Mouse (Mus musculus): Measurements from ENCODE around the gene Etl4. TPM values are rescaled to one million over a fixed set of nuclear protein-coding genes. Genes with fewer than 3 reads are reported as not detected.

The Etl4 gene
- polyA plus RNA-seq, 1 experiment from 2014 or later = 3.8 TPM

GRCm38 (mm10) chr2:20037671-20038070, 128.1 kb downstream of the Etl4 start:
- H3K4me3 ChIP-seq (replicated peaks) = no peak overlapping the region
- no peak overlapping the region for H3K9ac ChIP-seq (replicated peaks)
- no peak overlapping the region for H3K27ac ChIP-seq
- no peaks in the 10 kb centered on the region for H3K36me3 ChIP-seq
- 88% methylated on average over 4 of the region's 4 CpGs for WGBS
- no peaks in the 10 kb centered on the region for H3K27me3 ChIP-seq
- H3K4me2 ChIP-seq (replicated peaks) = no peak overlapping the region
- no peaks in the 10 kb centered on the region for H3K9me3 ChIP-seq
- H3K4me1 ChIP-seq (replicated peaks) = no peaks in the 10 kb centered on the region
- no peak for ATAC-seq

- ATAC-seq = no peak
These were observed 162.8 kb downstream of the Etl4 start for GRCm38 (mm10) chr2:20072377-20072776.

GRCm38 (mm10) chr2:20076118-20076796, 166.7 kb downstream of the Etl4 start:
- no peak overlapping the region for H3K4me3 ChIP-seq (replicated peaks)
- WGBS = 88% methylated on average over 4 of the region's 4 CpGs
- no peak for ATAC-seq
- H3K9ac ChIP-seq (replicated peaks) = no peak overlapping the region
- no peaks in the 10 kb centered on the region for H3K36me3 ChIP-seq
- H3K4me2 ChIP-seq (replicated peaks) = no peak overlapping the region
- H3K27ac ChIP-seq = no peak overlapping the region
- H3K9me3 ChIP-seq = no peaks in the 10 kb centered on the region
- H3K4me1 ChIP-seq (replicated peaks) = no peaks in the 10 kb centered on the region
- H3K27me3 ChIP-seq = no peaks in the 10 kb centered on the region

More at GRCm38 (mm10) chr2:20072377-20072776, 162.8 kb downstream of the Etl4 start:
- WGBS = 56% methylated on average over 9 of the region's 9 CpGs
- Histone ChIP-seq H3K9ac (replicated peaks) (no peak overlapping the region), H3K4me3 (replicated peaks) (no peak overlapping the region), H3K9me3 (no peaks in the 10 kb centered on the region), H3K4me1 (replicated peaks) (no peaks in the 10 kb centered on the region), H3K27ac (no peak overlapping the region), H3K27me3 (no peaks in the 10 kb centered on the region), H3K4me2 (replicated peaks) (no peak overlapping the region), H3K36me3 (no peaks in the 10 kb centered on the region)

- Histone ChIP-seq H3K27me3 (no peaks in the 10 kb centered on the region), H3K4me2 (replicated peaks) (no peak overlapping the region), H3K4me1 (replicated peaks) (no peaks in the 10 kb centered on the region), H3K36me3 (no peaks in the 10 kb centered on the region), H3K27ac (no peak overlapping the region), H3K9me3 (no peaks in the 10 kb centered on the region), H3K4me3 (replicated peaks) (no peak overlapping the region), H3K9ac (replicated peaks) (no peak overlapping the region)
- ATAC-seq = no peak
- WGBS = 86% methylated on average over 4 of the region's 4 CpGs
These were observed 175.2 kb downstream of the Etl4 start for GRCm38 (mm10) chr2:20084781-20085180.

GRCm38 (mm10) chr2:20105456-20105855, 195.9 kb downstream of the Etl4 start:
- Histone ChIP-seq H3K4me1 (replicated peaks) (no peaks in the 10 kb centered on the region), H3K27me3 (no peaks in the 10 kb centered on the region), H3K4me2 (replicated peaks) (no peak overlapping the region), H3K4me3 (replicated peaks) (no peak overlapping the region), H3K36me3 (no peaks in the 10 kb centered on the region), H3K27ac (no peak overlapping the region), H3K9me3 (no peaks in the 10 kb centered on the region), H3K9ac (replicated peaks) (no peak overlapping the region)
- no peak for ATAC-seq
- 94% methylated on average over 1 of the region's 1 CpGs for WGBS

- H3K36me3 ChIP-seq = no peaks in the 10 kb centered on the region
- H3K4me3 ChIP-seq (replicated peaks) = no peak overlapping the region
- H3K4me2 ChIP-seq (replicated peaks) = no peak overlapping the region
- H3K27ac ChIP-seq = no peak overlapping the region
- H3K9me3 ChIP-seq = no peaks in the 10 kb centered on the region
- no peak overlapping the region for H3K9ac ChIP-seq (replicated peaks)
- no peaks in the 10 kb centered on the region for H3K4me1 ChIP-seq (replicated peaks)
- H3K27me3 ChIP-seq = no peaks in the 10 kb centered on the region
- no peak for ATAC-seq
These were observed 202.1 kb downstream of the Etl4 start for GRCm38 (mm10) chr2:20111703-20112102.

- no peaks in the 10 kb centered on the region for H3K4me1 ChIP-seq (replicated peaks)
- H3K4me3 ChIP-seq (replicated peaks) = no peak overlapping the region
- H3K36me3 ChIP-seq = no peaks in the 10 kb centered on the region
- no peaks in the 10 kb centered on the region for H3K9me3 ChIP-seq
- H3K27ac ChIP-seq = no peak overlapping the region
- no peak overlapping the region for H3K9ac ChIP-seq (replicated peaks)
- H3K4me2 ChIP-seq (replicated peaks) = no peak overlapping the region
- no peaks in the 10 kb centered on the region for H3K27me3 ChIP-seq
- no peak for ATAC-seq
These were observed 216.3 kb downstream of the Etl4 start for GRCm38 (mm10) chr2:20125914-20126313.

GRCm38 (mm10) chr2:20131792-20132191, 222.2 kb downstream of the Etl4 start:
- WGBS = 33% methylated on average over 2 of the region's 2 CpGs
- H3K4me1 ChIP-seq (replicated peaks) = no peaks in the 10 kb centered on the region
- ATAC-seq = no peak
- H3K9me3 ChIP-seq = no peaks in the 10 kb centered on the region
- no peak overlapping the region for H3K4me2 ChIP-seq (replicated peaks)
- no peaks in the 10 kb centered on the region for H3K27me3 ChIP-seq
- no peaks in the 10 kb centered on the region for H3K36me3 ChIP-seq
- no peak overlapping the region for H3K9ac ChIP-seq (replicated peaks)
- no peak overlapping the region for H3K27ac ChIP-seq
- H3K4me3 ChIP-seq (replicated peaks) = no peak overlapping the region

GRCm38 (mm10) chr2:20138426-20138825, 228.8 kb downstream of the Etl4 start:
- Histone ChIP-seq H3K36me3 (no peaks in the 10 kb centered on the region), H3K9ac (replicated peaks) (no peak overlapping the region), H3K9me3 (no peaks in the 10 kb centered on the region), H3K27ac (no peak overlapping the region), H3K4me1 (replicated peaks) (no peaks in the 10 kb centered on the region), H3K4me2 (replicated peaks) (no peak overlapping the region), H3K27me3 (no peaks in the 10 kb centered on the region), H3K4me3 (replicated peaks) (no peak overlapping the region)
- WGBS = 87% methylated on average over 1 of the region's 1 CpGs
- no peak for ATAC-seq

- no peaks in the 10 kb centered on the region for H3K36me3 ChIP-seq
- no peak for ATAC-seq
- H3K9ac ChIP-seq (replicated peaks) = no peak overlapping the region
- H3K9me3 ChIP-seq = no peaks in the 10 kb centered on the region
- no peak overlapping the region for H3K27ac ChIP-seq
- WGBS = 69% methylated on average over 4 of the region's 4 CpGs
- no peak overlapping the region for H3K4me2 ChIP-seq (replicated peaks)
- H3K4me3 ChIP-seq (replicated peaks) = no peak overlapping the region
- no peaks in the 10 kb centered on the region for H3K27me3 ChIP-seq
- no peaks in the 10 kb centered on the region for H3K4me1 ChIP-seq (replicated peaks)
These were observed 235.8 kb downstream of the Etl4 start for GRCm38 (mm10) chr2:20145368-20145767.

- 55% methylated on average over 1 of the region's 1 CpGs for WGBS
- no peak for ATAC-seq
These were observed 257.5 kb downstream of the Etl4 start for GRCm38 (mm10) chr2:20167073-20167472.

GRCm38 (mm10) chr2:20167566-20167965, 258.0 kb downstream of the Etl4 start:
- Histone ChIP-seq H3K4me2 (replicated peaks) (no peak overlapping the region), H3K9me3 (no peaks in the 10 kb centered on the region), H3K4me3 (replicated peaks) (no peak overlapping the region), H3K27me3 (no peaks in the 10 kb centered on the region), H3K4me1 (replicated peaks) (no peaks in the 10 kb centered on the region), H3K27ac (no peak overlapping the region), H3K36me3 (no peaks in the 10 kb centered on the region), H3K9ac (replicated peaks) (no peak overlapping the region)
- 78% methylated on average over 5 of the region's 5 CpGs for WGBS
- ATAC-seq = no peak

More at GRCm38 (mm10) chr2:20167073-20167472, 257.5 kb downstream of the Etl4 start:
- H3K36me3 ChIP-seq = no peaks in the 10 kb centered on the region
- H3K4me1 ChIP-seq (replicated peaks) = no peaks in the 10 kb centered on the region
- no peak overlapping the region for H3K4me2 ChIP-seq (replicated peaks)
- no peak overlapping the region for H3K27ac ChIP-seq
- H3K4me3 ChIP-seq (replicated peaks) = no peak overlapping the region
- no peaks in the 10 kb centered on the region for H3K27me3 ChIP-seq
- no peak overlapping the region for H3K9ac ChIP-seq (replicated peaks)
- no peaks in the 10 kb centered on the region for H3K9me3 ChIP-seq

- ATAC-seq = no peak
- WGBS = 91% methylated on average over 4 of the region's 4 CpGs
These were observed 258.6 kb downstream of the Etl4 start for GRCm38 (mm10) chr2:20168156-20168555.

More at GRCm38 (mm10) chr2:20168156-20168555, 258.6 kb downstream of the Etl4 start:
- H3K9me3 ChIP-seq = no peaks in the 10 kb centered on the region
- no peak overlapping the region for H3K4me2 ChIP-seq (replicated peaks)
- no peaks in the 10 kb centered on the region for H3K27me3 ChIP-seq
- H3K36me3 ChIP-seq = no peaks in the 10 kb centered on the region
- H3K9ac ChIP-seq (replicated peaks) = no peak overlapping the region
- no peak overlapping the region for H3K4me3 ChIP-seq (replicated peaks)
- no peak overlapping the region for H3K27ac ChIP-seq
- no peaks in the 10 kb centered on the region for H3K4me1 ChIP-seq (replicated peaks)
